Mouse (Mus musculus): ENCODE measurements around the gene Cib4. TPM values are rescaled to one million over a fixed set of nuclear protein-coding genes. Genes with fewer than 3 reads are reported as not detected.

The Cib4 gene
- total RNA-seq (2023) = not detected

DNA sequence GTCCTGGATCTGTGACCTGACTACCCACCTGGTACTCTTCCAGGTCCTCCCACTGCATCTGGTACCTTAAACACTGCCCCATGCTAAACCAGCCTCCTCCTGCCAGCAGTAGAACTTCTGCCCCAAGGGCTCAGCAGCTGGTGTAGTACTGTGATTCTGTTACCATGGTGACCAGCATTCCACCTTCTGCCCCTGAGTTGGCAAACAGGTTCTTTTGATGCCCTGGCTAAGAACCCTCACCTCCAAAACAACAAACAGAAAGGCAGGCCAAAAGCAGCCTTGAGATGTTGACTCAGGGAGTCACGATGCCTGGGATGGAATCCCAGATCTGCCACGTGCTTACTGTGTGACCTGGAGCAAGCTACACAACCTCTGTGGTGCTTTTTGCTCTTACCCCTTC, at the start of gene Cib4:
TSS of gene Cib4 (minus strand) at position 139 of the 400 bp plus-strand sequence.

DNA sequence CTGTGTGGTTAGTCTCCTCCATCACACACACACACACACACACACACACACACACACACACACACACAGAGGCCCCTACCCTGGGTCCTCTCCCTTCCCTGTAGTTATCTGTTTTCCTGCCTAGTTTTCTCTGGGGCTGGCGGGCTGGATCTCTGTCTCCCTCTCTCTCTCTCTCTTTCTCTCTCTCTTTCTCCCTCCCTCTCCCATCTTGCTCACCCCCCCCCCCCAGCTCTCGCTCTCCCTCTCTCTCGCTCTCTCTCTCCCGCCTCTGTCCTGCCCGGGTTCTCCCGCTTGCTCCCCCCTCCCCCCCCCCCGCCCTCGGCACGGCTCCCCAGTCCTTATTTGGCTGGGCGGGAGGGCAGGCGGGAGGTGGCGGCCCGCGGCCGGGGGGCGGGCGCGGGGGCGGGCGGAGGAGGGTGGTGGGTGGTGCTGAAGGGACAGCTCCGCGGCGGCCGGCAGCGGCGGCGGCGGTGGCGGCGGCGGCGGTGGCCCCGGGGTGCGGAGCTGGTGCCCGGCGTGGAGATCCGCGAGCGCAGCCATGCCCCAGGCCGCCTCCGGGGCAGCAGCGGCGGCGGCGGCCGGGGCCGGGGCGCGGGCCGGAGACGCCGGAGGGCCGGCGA, 42.2 kb upstream of the Cib4 start, which contains the start of gene Kcnk3:
TSS of gene Kcnk3 (plus strand) at position 490 of the 620 bp plus-strand sequence.

DNA sequence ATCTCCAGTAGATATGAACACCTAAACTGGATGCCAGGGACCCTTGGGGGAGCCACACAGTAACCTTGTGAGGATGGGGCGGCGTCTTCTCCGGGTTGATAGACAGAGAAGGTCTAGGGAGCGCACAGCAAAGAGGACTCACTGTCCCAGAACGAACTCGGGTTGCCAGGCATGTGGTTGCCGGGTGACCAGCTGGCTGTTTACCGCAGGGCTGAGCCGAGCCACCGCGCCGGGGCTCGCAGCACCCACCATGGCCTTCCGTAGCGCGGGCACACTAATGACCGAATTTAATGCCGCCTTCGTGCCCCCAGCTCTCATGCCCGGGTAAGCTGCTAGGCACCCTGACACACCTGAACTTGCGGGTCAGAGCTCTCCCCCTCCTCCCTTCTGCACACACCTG, 79.8 kb downstream of the Cib4 start, which contains the start of gene 1700001C02Rik:
TSS of gene 1700001C02Rik (plus strand) at position 187 of the 400 bp plus-strand sequence.

DNA sequence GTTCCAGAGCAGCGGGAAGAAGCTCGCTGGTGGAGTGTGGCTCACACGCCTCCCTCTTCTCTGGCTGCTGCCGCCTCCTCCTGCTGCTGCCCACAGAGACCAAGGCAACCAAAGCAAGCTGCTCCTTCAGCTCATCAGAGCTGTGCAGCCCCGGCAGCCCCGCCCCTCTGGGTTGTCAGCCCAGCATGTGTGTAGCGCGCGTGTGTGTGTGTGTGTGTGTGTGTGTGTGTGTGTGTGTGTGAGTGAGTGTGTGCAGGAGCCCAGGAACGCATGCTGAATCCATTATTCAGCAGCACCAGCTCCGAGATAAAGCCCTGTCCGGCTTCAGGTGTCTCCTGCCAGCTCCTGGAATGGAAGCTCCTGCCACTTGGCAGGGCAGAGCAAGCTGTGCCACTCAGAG, 83.8 kb downstream of the Cib4 start, which contains the start of gene Otof:
TSS of gene Otof (minus strand) at position 112 of the 400 bp plus-strand sequence.

Other genes starting within 250 kb of the Cib4 start
- gene Otof, start 83.9 kb downstream of the Cib4 start, total RNA-seq (2023) = 1 to 10 TPM; 1.0 to 1.2 TPM
- gene 1700001C02Rik, start 79.8 kb downstream of the Cib4 start, total RNA-seq (2023) = not detected
- gene Kcnk3, start 42.3 kb upstream of the Cib4 start, total RNA-seq (2023) = under 1 TPM; 0.31 to 0.61 TPM
- gene Slc35f6, start 102.1 kb upstream of the Cib4 start, total RNA-seq (2023) = 100 to 1,000 TPM in 1 of 2 experiments, 10 to 100 TPM in 1; 86.5 to 112 TPM
- gene Cenpa, start 120.9 kb upstream of the Cib4 start, total RNA-seq (2023) = 100 to 1,000 TPM in 1 of 2 experiments, 10 to 100 TPM in 1; 65.4 to 100 TPM
- not detected for gene Dpysl5, start 165.7 kb upstream of the Cib4 start, total RNA-seq (2023)

All from monocyte, adult 59 days (primary cell).